Mouse (Mus musculus) adipocyte (in vitro differentiated cells): Measurements from ENCODE around the gene Ssh3.

Experiments used
- DNase-seq: peaks from one replicate; pipeline ENCODE4 v3.0.0-alpha.2; 2016; ENCODE audit warnings: low spot score

The Ssh3 gene

GRCm38 (mm10) chr19:4244775-4245174, 24.2 kb downstream of the Ssh3 start:
- DNase-seq: no peak

GRCm38 (mm10) chr19:4242416-4242815, 26.6 kb downstream of the Ssh3 start:
- no peak for DNase-seq

- DNase-seq: no peak
Measured at GRCm38 (mm10) chr19:4240247-4240668, 28.7 kb downstream of the Ssh3 start.

DNA sequence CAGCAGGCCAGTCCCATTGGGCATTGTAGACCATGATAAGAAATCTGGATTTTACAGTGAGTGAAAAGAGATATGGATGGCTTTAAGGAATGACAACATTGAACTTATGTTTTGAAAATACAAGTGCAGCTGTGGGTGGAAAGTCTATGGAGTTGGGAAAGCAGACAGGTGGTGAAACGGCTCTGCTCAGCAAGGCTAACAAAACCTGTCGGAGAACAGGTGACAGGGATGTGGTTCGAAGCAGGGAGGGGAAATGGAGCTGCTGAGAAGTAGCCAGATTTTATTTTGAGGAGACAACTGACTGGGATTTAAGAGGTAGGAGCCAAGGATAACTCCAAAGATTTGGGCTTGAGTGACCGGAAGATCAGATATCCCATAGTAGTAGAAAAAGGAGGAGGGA, 34.4 kb downstream of the Ssh3 start:
- DNase-seq: no peak

DNA sequence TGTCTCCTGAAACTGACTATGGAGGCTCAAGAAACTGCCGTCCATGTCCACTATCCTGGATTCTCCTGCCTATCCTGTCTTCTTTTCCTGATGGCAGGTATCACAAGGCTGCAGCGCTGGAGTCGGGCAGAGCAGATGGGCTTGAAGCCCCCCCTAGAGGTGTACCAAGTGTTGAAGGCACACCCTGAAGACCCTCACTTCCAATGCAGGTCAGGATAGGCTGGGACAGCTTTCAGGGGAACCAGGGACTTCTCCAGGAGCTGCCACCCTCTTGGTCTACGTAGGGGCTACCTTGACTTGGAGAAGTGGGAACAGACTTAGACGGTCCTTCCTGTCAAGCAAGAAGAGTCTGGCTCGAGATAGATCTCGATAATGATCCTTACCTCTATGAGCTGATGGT, 36.3 kb downstream of the Ssh3 start:
- no peak for DNase-seq

DNA sequence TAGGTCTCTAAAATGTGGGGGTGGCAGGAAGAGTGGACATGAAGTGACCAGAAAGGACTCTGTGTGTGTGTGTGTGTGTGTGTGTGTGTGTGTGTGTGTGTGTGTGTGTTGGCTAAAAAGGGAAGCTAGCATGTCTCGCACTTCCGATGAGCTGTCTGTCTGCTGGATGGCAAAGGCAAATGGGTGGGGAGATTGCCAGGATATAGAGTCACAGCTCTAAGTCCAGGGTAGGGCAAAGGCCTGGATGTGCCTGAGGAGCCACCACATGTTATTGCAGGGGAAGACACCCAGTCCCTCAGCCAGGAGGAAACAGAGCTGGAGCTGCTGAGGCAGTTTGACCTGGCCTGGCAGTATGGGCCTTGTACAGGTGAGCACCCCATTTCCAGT, 36.8 kb downstream of the Ssh3 start:
- DNase-seq: peak; percentile 92

DNA sequence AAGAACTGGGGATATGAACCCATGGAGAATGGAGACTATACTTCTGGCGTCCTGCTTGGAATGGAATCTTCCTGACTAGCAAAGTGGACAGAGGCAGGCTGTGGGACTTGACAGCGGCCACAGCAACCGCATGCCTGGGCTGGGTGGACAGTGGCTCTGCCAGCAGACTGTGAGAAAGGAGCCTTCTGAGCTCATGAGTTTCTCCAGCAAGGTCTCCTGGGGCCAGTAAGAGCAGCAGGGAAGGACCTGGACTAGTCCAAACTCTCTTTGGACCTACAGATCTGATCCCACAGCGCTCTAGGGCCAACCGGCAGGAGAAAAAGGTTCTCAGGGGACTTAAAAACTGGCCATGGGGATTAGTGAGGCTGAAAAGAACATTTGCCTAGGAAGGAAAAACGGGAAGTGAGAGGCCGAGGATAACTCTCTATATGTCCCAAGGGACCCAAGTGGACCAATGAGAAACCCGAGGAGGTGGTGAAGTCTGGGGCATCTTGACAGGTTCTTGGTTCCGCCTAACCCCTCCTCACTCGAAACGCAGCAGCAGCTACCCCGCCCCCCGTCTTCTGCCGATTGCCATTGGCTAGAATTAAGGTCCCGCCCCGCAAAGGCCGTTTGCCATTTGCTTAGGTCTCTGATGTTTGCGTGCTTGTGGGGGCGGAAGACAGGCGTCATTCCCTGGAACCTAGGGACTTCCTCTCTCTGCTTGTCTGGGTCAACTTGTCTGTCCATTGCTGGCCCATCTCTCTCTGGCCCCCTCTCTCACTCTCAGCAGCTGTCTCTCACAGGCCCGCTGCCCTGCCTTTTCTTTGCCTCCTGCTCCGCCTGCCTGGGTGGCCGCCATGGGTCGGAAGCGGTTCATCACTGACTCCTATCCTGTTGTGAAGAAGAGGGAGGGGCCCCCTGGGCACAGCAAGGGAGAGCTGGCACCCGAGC, 37.5 kb downstream of the Ssh3 start, which contains the start of gene Pold4:
Pold4 (plus strand) TSS at position 647 of the 933 bp plus-strand sequence.
- peak; percentile 99 for DNase-seq

- DNase-seq: peak; percentile 88
Measured at GRCm38 (mm10) chr19:4230415-4230814, 38.6 kb downstream of the Ssh3 start.

DNA sequence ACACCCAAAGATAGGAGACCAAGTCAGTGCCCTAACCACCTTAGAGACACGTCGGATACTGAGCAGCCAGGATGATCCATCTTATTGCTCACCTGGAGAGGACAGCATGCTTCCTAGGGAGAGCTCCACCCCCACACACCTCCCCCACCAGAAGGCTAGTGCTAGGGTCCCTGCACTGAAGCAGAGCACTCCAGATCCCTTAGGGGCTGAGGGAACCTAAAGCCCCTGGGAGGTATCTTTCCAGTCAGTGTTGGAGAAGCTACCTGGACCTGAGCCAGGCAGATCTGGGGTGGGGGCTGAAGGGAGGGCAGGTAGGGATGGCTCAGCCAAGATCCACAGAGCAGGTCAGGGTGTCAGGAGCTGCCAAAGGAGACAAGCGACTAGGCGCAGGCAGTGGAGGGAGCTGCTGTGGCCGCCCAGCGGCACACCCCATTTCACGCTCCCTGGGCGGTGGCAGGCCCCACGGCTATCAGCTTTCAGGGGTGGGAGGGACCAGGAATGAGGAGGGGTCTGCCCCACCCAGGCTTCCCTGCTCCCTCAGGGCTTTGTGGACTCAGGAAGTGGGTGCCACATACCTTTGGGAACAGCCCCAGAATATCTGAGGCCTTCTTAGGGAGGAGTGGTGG, 39.4 kb downstream of the Ssh3 start:
- DNase-seq: no peak

DNA sequence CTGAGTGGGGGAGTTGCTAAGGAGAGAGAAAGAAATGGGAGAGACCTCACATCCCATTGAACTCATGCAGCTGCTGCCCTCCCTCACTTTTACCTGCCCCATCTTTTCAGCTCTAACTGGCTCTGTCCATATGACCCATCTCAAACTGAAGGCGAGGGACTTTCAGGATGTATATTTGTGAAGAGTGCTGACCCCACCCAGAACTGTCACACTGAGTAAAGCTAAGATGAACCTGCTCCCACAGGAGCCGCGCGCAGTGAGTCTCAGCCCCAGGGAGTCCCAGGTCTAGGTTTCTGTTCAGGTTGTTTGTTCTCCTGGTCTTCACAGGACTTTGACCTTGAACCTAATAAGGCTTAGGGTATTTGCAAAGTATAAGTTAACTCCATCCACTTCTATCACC, 40.1 kb downstream of the Ssh3 start:
- no peak for DNase-seq

- peak; percentile 93 for DNase-seq
Measured at GRCm38 (mm10) chr19:4227894-4228678, 40.9 kb downstream of the Ssh3 start.

DNA sequence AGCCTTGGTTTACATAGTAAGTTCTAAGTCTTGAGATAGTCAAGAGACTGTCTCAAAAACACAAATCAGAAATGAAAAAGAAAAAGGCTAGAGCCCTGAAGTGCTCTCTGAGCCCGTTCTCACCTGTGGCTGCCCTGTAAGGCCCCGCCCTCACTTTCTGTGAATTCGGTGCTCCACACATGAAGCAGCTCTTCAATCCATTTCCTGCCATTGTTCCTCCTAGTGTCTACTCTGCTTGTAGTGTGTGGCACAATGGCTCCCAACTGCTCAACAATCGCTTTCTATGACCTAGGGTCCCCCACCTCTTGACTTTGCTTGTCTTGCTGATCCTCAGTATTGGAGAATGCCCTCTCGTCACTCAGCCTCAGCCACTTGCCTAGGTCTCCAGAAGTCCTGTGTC, 41.5 kb downstream of the Ssh3 start:
- no peak for DNase-seq

DNA sequence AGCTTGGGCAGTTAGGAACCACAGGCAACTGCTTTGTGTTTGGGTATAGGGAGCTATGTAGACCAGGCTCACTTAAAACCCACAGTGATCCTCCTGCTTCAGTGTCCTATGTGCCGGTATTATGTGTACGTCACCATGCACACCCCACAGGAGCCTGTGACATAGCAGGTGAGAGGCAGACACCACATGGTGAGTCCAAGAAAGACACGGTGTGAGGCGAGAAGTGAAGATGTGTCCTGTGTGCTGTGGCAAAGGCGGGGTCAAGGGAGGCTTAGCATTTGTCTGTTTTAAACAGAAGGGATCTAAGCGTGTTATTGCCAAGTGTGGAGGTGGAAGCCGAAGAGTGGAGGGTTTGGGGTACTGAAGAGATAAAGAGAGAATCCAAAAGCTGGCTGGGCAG, 42.2 kb downstream of the Ssh3 start:
- DNase-seq: no peak

- DNase-seq: no peak
Measured at GRCm38 (mm10) chr19:4222165-4222564, 46.8 kb downstream of the Ssh3 start.

DNA sequence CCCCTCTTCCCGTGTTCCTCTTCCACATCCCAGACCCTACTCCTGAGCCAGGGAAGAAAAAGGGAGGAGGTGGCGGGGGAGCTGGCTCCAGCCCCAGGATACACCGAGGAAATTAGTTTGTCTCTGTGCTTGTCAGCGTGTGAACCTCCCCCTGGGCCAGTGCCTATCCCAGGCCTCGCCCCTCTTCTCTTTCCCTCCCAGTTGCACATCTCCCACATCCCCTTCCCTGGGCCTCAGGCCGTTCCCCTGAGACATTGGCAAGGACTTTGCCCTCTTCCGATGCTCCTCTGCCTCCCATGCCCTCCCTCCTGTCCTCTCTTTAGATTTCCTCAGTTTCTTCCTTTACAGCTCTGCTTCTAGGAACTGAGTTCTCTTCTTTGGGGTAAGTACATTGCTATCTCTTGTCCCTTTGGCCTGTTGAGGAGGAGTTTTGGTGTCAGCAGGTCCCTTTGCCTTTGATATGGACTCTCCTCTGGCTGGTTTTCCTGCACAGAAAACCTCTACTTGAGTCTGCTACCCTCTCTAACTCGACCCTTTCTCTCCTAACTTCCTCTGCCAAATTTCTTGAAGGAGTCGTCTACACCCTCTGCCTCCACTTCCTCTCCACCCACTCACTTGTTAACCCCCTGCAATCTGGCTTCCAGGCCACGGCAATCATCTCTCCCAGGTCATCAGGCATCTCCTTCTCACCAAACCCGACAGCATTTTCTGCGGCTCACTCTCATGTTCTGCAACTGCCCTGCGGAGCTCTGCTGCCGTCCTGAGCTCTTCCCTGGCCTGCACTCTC, 47.8 kb downstream of the Ssh3 start:
- peak; percentile 74 for DNase-seq

DNA sequence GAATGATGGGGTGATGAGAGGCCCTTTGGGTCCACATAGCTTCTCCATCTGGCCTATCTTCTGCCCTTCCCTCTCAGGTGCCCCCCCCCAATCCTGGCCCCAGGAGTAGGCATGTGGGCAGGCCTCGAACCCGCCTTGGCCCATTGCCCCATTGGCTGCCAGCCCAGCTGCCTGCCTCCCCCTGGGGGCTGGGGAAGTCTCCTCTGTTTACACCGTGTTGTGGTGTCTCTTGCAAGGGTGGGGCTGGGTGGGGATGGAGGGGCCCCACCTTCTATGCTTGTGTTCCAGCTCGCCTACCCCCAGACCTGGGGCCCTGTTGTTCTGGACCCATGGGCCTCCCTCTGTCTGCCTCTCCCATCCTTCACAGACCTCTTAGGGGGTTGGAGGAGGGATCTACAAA, 48.6 kb downstream of the Ssh3 start:
- DNase-seq: no peak

DNA sequence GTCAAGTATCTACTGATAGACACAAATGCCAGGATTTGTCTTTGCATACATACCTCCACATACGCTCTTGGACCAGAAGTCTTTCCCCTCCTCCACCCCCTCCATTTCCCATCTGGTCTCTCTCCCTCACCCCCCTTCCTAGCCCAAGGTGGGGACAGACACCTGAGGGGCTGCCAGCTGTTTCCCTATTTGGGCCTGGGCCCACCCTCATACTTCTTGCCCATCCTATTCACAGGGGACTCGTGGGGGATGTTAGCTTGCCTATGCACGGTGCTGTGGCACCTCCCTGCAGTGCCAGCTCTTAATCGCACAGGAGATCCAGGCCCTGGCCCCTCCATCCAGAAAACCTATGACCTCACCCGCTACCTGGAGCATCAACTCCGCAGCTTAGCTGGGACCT, 49.0 kb downstream of the Ssh3 start:
- DNase-seq: no peak

DNA sequence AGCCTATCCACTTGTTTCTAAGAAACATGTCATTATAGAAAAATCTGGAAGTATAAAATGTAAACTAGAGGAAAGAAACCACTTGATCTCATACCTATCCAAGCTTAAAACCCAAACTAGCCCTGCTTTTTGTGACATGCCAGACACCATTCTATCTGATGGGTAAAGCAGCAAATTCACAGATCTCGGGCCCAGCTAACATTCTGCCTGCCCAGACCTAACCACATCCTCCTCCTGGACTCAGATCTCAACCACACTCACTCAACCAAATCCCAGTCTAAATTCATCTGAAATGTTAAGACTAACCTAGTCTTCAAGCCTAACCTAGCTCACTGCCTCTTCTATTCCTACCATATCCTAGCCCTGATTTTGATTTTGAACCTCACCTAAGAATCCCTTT, 50.2 kb downstream of the Ssh3 start:
- no peak for DNase-seq

- DNase-seq: no peak
Measured at GRCm38 (mm10) chr19:4218293-4218692, 50.7 kb downstream of the Ssh3 start.

DNA sequence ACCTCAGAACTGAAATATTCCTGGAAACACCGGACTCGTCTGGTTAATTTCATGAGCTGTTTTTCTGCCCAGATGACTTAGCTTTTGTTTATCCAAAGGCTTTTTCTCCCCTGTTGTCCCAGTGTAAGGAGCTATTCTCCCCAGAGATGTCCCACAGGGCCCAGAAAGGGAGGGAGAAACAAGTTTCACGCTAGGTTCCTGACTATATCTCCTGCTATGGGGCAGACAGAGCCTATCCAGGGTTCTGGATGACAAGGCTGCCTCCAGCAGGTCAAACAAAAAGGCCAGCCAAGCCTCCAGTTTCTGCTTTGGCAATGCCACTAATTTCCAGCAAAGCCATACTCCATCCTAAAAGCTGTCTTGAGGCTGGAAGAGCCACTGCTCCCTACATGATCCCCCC, 51.1 kb downstream of the Ssh3 start:
- peak; percentile 50 for DNase-seq

DNA sequence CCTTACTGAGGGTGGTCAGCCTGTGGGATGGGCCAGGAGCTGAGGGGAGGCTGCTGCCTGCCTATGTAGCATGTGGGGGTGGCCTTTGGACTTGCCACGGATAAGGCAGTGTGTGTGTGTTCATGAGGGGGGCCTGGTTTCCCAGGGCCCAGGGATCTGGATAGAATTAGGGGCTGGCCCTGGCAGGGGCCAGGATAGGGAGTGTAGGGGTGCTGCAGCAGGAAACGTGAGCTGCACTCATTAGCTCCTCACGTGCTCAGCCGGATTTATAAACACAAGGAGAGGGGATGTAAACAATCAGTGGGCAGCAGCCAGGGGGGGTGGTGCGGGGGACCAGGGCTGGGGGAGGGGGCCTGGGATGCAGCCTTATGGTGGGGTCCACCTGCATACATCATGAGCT, 51.8 kb downstream of the Ssh3 start:
- DNase-seq: no peak
